Mouse (Mus musculus): ENCODE measurements at regions not wholly inside any gene's neighbourhood (a gene's known extent, or its start where the extent isn't known, plus 50 kb on each side); places are given as distances from the start of the nearest gene placed in this dataset.
"Not testable (repeated sequence)": the region's sequence is repeated elsewhere in the genome, so short reads cannot be mapped to it uniquely, and the experiment has no call there.

GRCm38 (mm10) chr5:129287481-129287880 lies 190.9 kb downstream of the Adgrd1 start:
- H3K27me3 ChIP-seq (replicated peaks) = peaks cover 2% of the 10 kb centered on the region
- H3K9me3 ChIP-seq = 0 out of 2 replicates have a peak, but pooled peaks cover 7% of the 10 kb centered on the region
- TF ChIP-seq GATA1 (IDR thresholded peaks at IDR 0.05; ENCODE audit: borderline replicate concordance, low read length) = no peak
- TF ChIP-seq FLI1 (IDR thresholded peaks at IDR 0.05; ENCODE audit: low read length) = no peak
- no peak overlapping the region for H3K4me3 ChIP-seq (replicated peaks)
- no peaks in the 10 kb centered on the region for H3K36me3 ChIP-seq (replicated peaks; ENCODE audit: low read length)
- no peaks in the 10 kb centered on the region; the same call in 1 of the 2 replicates for H3K4me1 ChIP-seq

- H3K9me3 ChIP-seq; H3K36me3 ChIP-seq (replicated peaks; ENCODE audit: low read length); H3K4me1 ChIP-seq; H3K4me3 ChIP-seq (replicated peaks); H3K27me3 ChIP-seq (replicated peaks): not testable (repeated sequence)
These were observed 196.3 kb downstream of the Adgrd1 start for GRCm38 (mm10) chr5:129292821-129293220.

GRCm38 (mm10) chr5:129294861-129295542 lies 198.5 kb downstream of the Adgrd1 start:
- not testable (repeated sequence) for H3K4me3 ChIP-seq (replicated peaks); H3K4me1 ChIP-seq; H3K27me3 ChIP-seq (replicated peaks); H3K9me3 ChIP-seq; H3K36me3 ChIP-seq (replicated peaks; ENCODE audit: low read length)

DNA sequence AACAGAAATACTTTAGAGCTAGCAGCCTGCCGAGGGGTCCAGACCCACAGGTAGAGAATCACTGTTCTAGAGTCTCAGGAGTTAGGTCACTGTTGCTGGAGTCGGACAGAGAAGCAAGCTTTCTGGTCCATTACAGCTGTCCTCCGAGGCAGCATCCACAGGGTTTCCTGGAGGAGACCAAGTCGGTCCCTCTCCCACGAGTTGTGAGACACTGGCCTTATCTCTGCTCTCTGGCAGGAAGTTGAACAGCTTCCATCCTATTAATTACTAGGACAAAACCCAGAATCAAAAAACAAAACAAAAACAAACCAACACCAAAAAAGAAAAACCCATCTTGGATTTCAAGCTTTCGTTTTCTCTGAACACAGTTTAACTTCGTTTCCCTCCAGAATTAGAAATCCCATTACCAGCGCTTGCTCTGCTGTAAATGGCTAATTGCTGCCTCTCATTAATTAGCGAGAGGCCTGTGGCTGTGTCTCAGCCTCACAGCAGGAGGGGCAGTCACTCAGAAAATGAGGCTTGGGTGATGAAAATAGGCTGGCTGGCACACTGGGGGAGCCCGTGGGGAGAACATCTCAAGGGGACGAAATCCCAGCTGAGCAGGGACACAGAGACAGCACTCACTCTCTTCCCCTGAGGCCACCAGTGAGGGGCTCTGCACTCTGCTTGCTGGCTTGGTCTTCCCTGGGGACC lies 201.3 kb downstream of the Adgrd1 start:
- Histone ChIP-seq H3K4me1 (no peaks in the 10 kb centered on the region), H3K27me3 (replicated peaks) (peaks cover 3% of the 10 kb centered on the region), H3K9me3 (no peaks in the 10 kb centered on the region), H3K36me3 (replicated peaks; ENCODE audit: low read length) (no peaks in the 10 kb centered on the region), H3K4me3 (replicated peaks) (no peak overlapping the region)
- TF ChIP-seq FLI1 (IDR thresholded peaks at IDR 0.05; ENCODE audit: low read length) (no peak), GATA1 (IDR thresholded peaks at IDR 0.05; ENCODE audit: borderline replicate concordance, low read length) (no peak)

- Histone ChIP-seq H3K9me3 (no peaks in the 10 kb centered on the region), H3K4me3 (replicated peaks) (no peak overlapping the region), H3K36me3 (replicated peaks; ENCODE audit: low read length) (no peaks in the 10 kb centered on the region), H3K4me1 (no peaks in the 10 kb centered on the region), H3K27me3 (replicated peaks) (peaks cover 5% of the 10 kb centered on the region)
- TF ChIP-seq GATA1 (IDR thresholded peaks at IDR 0.05; ENCODE audit: borderline replicate concordance, low read length) (no peak), FLI1 (IDR thresholded peaks at IDR 0.05; ENCODE audit: low read length) (no peak)
These were observed 202.2 kb upstream of the Sfswap start for GRCm38 (mm10) chr5:129298646-129299455.

DNA sequence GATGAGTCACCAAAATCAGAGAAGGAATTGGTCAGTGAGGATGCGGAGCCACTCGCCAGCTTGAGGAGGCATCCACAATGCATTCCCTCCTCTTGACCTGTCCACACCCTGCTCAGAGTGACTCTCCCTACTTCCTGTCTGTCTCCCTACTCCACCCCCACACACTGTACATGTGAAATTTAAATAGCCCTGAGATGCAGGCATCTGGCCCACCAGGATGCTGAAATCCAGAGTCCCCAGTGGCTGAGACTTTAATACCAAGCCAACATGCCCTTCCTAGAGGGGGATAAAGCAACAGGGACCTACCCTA lies 201.6 kb upstream of the Sfswap start:
- no peak overlapping the region for H3K4me3 ChIP-seq (replicated peaks)
- H3K27me3 ChIP-seq (replicated peaks) = peaks cover 5% of the 10 kb centered on the region
- TF ChIP-seq FLI1 (IDR thresholded peaks at IDR 0.05; ENCODE audit: low read length) = no peak
- TF ChIP-seq GATA1 (IDR thresholded peaks at IDR 0.05; ENCODE audit: borderline replicate concordance, low read length) = no peak
- H3K4me1 ChIP-seq = no peaks in the 10 kb centered on the region
- no peaks in the 10 kb centered on the region for H3K36me3 ChIP-seq (replicated peaks; ENCODE audit: low read length)
- H3K9me3 ChIP-seq = 0 out of 2 replicates have a peak, but pooled peaks cover 2% of the 10 kb centered on the region

DNA sequence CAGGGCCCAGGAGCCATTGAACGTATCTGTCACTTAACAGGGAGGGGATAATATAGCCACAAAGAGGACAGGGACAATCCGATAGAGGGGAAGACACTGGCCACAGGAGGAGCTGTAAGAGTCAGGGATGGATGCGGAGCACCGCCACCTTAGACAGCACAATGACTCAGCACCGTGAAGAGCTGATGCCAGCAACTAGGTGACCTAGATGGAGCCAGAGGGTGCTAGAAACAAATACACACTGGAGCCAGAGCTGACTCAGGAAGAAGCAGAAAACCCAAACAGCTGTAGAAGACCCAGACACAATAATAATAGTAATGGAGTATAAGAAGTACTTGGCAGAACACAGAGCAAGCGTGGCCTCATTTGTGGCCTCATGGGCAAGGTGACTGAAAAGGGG lies 200.6 kb upstream of the Sfswap start:
- Histone ChIP-seq H3K36me3 (replicated peaks; ENCODE audit: low read length) (no peaks in the 10 kb centered on the region), H3K4me1 (no peaks in the 10 kb centered on the region), H3K9me3 (0 out of 2 replicates have a peak, but pooled peaks cover 6% of the 10 kb centered on the region), H3K27me3 (replicated peaks) (peaks cover 5% of the 10 kb centered on the region), H3K4me3 (replicated peaks) (peak overlapping the region; percentile 2)
- no peak for TF ChIP-seq GATA1 (IDR thresholded peaks at IDR 0.05; ENCODE audit: borderline replicate concordance, low read length)
- no peak for TF ChIP-seq FLI1 (IDR thresholded peaks at IDR 0.05; ENCODE audit: low read length)

- TF ChIP-seq GATA1 (IDR thresholded peaks at IDR 0.05; ENCODE audit: borderline replicate concordance, low read length) (no peak; the same call in 2 of the 3 replicates), FLI1 (IDR thresholded peaks at IDR 0.05; ENCODE audit: low read length) (no peak)
- Histone ChIP-seq H3K4me1 (no peaks in the 10 kb centered on the region), H3K36me3 (replicated peaks; ENCODE audit: low read length) (no peaks in the 10 kb centered on the region), H3K9me3 (peaks cover 12% of the 10 kb centered on the region), H3K27me3 (replicated peaks) (no peaks in the 10 kb centered on the region), H3K4me3 (replicated peaks) (peak overlapping the region; percentile 56)
These were observed 185.4 kb upstream of the Sfswap start for GRCm38 (mm10) chr5:129315626-129316025.

DNA sequence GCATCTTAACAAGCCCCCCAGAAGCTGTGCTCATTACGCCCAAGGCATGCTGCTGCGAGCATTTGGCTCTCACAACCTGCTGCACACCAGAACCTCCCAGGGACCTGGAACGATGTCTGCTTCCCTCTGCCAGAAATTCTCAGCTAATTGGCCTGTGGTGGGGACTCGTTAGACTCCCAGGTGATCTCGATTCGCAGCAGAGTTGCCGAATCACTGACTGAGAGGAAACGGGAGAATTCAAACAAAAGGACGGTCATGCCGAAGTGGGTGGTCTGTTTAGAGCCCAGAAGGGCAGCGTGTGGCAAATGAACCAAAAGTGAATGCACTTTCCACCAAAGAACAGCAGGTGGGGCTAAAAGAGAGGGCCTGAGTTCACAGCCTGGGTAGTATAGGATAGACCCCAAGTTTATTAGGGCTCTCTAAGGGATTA lies 169.9 kb upstream of the Sfswap start:
- Histone ChIP-seq H3K9me3 (peaks cover 30% of the 10 kb centered on the region), H3K36me3 (replicated peaks; ENCODE audit: low read length) (no peaks in the 10 kb centered on the region), H3K4me3 (replicated peaks) (no peak overlapping the region), H3K27me3 (replicated peaks) (no peaks in the 10 kb centered on the region), H3K4me1 (no peaks in the 10 kb centered on the region)
- no peak for TF ChIP-seq GATA1 (IDR thresholded peaks at IDR 0.05; ENCODE audit: borderline replicate concordance, low read length)
- TF ChIP-seq FLI1 (IDR thresholded peaks at IDR 0.05; ENCODE audit: low read length) = no peak

DNA sequence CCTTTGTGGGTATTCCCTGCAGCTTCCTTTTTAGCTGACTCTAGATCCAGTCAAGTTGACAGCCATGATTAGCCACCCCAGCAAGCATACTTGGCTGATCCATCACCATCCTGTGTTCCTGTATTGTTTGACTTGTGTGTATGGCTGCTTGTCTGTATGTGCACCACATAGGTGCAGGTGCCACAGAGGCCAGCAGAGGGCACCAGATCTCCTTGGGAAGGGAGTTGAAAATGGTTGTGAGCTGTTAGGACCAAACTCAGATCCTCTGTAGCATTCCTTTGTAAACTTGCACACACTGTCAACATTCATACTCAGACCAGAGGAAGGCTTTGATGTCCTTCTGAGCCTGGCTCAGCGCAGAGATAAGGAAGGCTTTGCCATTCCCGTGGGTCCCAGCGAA lies 169.0 kb upstream of the Sfswap start:
- Histone ChIP-seq H3K9me3 (peaks cover 30% of the 10 kb centered on the region), H3K4me3 (replicated peaks) (no peak overlapping the region), H3K36me3 (replicated peaks; ENCODE audit: low read length) (no peaks in the 10 kb centered on the region), H3K4me1 (no peaks in the 10 kb centered on the region), H3K27me3 (replicated peaks) (no peaks in the 10 kb centered on the region)
- no peak for TF ChIP-seq GATA1 (IDR thresholded peaks at IDR 0.05; ENCODE audit: borderline replicate concordance, low read length)
- TF ChIP-seq FLI1 (IDR thresholded peaks at IDR 0.05; ENCODE audit: low read length) = no peak

All from megakaryocyte, embryonic 14.5 days (primary cell).